Mouse (Mus musculus) testis, adult 2 months (tissue): Measurements from ENCODE around the gene Foxp3. TPM values are rescaled to one million over a fixed set of nuclear protein-coding genes. Genes with fewer than 3 reads are reported as not detected.

ENCODE experiments used
- H3K27ac ChIP-seq: fragments of 200-500 bp; 2 replicates; pipeline ENCODE4 v1.5.1; 2012; ENCODE audit warnings: low read depth, low read length; ENCODE audit not compliant: control insufficient read depth, insufficient read depth
- H3K27me3 ChIP-seq: fragments of 200-500 bp; 2 replicates; pipeline ENCODE4 v1.6.1; 2012; ENCODE audit warnings: mild to moderate bottlenecking, low read length, moderate library complexity; ENCODE audit not compliant: control insufficient read depth, insufficient read depth
- H3K36me3 ChIP-seq: fragments of 200-500 bp; 2 replicates; pipeline ENCODE4 v1.6.1; 2012; ENCODE audit warnings: mild to moderate bottlenecking, low read length; ENCODE audit not compliant: control insufficient read depth, insufficient read depth
- H3K4me1 ChIP-seq: fragments of 200-500 bp; 2 replicates; pipeline ENCODE4 v1.6.1; 2012; ENCODE audit warnings: low read length; ENCODE audit not compliant: control insufficient read depth, insufficient read depth
- H3K4me3 ChIP-seq: fragments of 200-500 bp; 2 replicates; pipeline ENCODE4 v1.5.1; 2012; ENCODE audit warnings: low read depth, mild to moderate bottlenecking, low read length, moderate library complexity, mixed read lengths; ENCODE audit not compliant: control insufficient read depth
- CTCF ChIP-seq: fragments of 200-500 bp; IDR thresholded peaks from 2 replicates; pipeline ENCODE4 v1.5.1; 2012; ENCODE audit warnings: low read depth, mild to moderate bottlenecking, inconsistent platforms, low read length, moderate library complexity; ENCODE audit not compliant: control insufficient read depth, insufficient read depth, insufficient replicate concordance
- POLR2A ChIP-seq: fragments of 200-500 bp; IDR thresholded peaks from 2 replicates; pipeline ENCODE4 v1.6.1; 2012; ENCODE audit warnings: low read depth, mild to moderate bottlenecking, inconsistent platforms, low read length, moderate library complexity; ENCODE audit not compliant: control insufficient read depth
- polyA plus RNA-seq: library from polyadenylated mRNA; depleted of rRNA; stranded (reverse); fragments of >200 nt; gene quantifications from 2 replicates; pipeline ENCODE4 v1.2.3, GENCODE M21; 2012

The Foxp3 gene
- polyA plus RNA-seq, 1 experiment, result 0.23 TPM

DNA sequence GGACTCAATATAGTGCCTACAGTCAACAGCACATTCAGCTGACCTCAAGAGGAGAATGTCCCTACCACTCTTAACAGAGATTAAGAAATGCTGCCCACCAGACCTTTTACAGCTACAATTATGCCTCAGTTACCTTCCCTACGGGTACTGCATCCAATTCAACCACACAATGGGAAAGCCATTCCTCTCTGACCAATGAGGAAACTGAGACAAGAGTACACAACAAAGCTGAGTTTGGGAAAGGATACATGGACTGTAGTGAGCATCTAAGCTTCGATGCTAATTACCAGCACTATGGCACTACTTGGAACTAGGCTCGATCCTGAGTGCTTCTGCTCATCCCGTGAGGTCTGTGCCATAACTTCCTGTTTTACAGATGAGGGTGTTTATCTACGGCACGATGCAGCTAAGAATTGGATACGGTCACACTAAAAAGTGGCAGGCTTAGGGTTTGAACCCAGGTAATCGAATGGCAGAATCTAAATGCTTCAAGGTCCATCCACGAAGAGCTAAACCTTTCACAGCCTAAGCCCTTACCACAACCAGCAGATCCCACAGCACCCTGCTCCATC is 1.8 kb upstream of the Foxp3 start:
- H3K4me3 ChIP-seq, result no peak overlapping the region
- H3K27me3 ChIP-seq, result no peaks in the 10 kb centered on the region
- peaks cover 4% of the 10 kb centered on the region for H3K4me1 ChIP-seq
- H3K27ac ChIP-seq, result no peak overlapping the region
- H3K36me3 ChIP-seq, result no peaks in the 10 kb centered on the region
- no peak for TF ChIP-seq CTCF
- TF ChIP-seq POLR2A, result no peak

DNA sequence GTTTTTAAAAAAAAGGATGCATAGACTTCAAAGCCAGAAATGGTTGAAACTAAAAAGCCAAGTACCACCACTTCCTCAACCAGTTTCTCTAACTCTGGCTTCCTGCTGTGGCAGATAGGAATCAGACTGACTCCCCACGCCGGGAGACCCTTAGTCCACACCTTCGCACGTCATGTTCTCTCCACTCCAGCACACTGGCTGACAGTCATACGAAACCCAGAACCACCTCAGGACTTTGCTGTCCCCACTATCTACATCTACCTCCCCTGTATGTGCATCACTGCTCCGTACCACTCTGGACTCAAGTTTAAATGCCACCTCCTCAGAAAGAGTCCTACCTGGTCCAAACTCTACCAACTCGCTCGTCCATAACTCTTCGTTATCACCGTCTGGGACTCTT is 978 bp upstream of the Foxp3 start:
- Histone ChIP-seq H3K27ac (peak overlapping the region; percentile 44; the same call in 1 of the 2 replicates), H3K4me3 (peak overlapping the region; percentile 82), H3K4me1 (peaks cover 4% of the 10 kb centered on the region), H3K36me3 (no peaks in the 10 kb centered on the region), H3K27me3 (no peaks in the 10 kb centered on the region)
- TF ChIP-seq POLR2A (no peak), CTCF (no peak)

DNA sequence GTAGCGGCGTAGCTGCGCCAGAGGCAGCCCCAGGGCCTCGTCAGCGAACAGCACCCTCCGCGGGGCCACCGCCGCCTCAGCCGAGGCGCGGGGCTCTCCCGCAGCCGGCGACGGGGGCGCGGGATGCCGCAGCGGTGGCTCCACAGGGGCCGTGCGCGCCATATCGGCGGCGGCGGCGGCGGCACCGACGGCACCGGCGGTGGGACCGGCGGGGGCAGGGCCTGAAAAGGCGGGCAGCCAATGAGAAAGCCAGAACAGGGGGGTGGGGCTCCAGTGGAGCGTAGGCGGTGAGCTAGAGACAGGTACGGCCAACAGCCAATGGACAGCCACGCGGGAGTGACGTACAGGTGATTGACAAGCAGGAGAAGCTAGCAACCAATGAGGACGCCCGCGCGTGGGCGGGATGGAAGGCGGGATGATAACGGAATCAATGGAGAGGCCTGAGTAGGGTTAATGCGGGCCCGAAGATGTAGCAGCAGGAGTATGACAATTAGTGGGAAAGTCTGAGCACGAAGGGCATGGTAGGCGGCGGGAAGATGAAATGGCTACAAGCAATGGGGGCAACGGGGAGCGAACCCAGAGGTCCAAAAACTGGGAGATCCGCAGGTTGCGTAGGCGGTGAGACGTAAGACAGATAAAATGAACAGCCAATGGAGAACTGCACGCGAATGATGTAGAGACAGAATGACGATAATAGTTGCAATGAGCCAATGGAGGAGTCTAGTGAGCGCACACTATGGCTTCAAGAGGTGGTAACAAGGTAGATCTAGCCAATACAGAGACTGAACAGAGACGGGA is 842 bp downstream of the Foxp3 start, which contains the start of gene Ppp1r3f:
Gene Ppp1r3f, minus strand, starts transcription at position 197 of the 798 bp plus-strand sequence.
- Histone ChIP-seq H3K4me1 (peaks cover 4% of the 10 kb centered on the region), H3K27ac (peak within 1 kb of the TSS; percentile 94), H3K4me3 (peak within 1 kb of the TSS; percentile 82), H3K27me3 (no peaks in the 10 kb centered on the region), H3K36me3 (no peaks in the 10 kb centered on the region)
- TF ChIP-seq POLR2A, result peak; percentile 45
- no peak for TF ChIP-seq CTCF

DNA sequence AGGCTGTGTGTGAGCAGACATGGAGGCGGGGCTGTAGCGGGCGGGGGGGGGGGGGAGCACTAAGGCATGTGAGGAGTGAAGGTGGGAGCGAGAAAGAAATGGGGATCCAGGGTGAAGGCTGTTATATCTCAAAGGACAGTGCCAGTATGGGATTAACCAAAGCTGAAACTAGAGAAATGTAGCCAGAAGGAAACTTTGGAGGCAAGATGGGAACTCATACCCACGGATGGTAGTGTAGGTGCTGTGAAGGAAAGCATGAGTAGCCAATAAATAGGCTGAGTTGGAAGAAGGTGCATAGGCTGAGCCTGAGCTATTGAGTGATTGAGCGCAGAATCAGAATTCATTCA is 1.4 kb downstream of the Foxp3 start:
- Histone ChIP-seq H3K27ac (peak overlapping the region; percentile 86), H3K4me3 (peak overlapping the region; percentile 82), H3K4me1 (peaks cover 4% of the 10 kb centered on the region), H3K27me3 (no peaks in the 10 kb centered on the region), H3K36me3 (no peaks in the 10 kb centered on the region)
- no peak for TF ChIP-seq CTCF
- TF ChIP-seq POLR2A, result no peak

DNA sequence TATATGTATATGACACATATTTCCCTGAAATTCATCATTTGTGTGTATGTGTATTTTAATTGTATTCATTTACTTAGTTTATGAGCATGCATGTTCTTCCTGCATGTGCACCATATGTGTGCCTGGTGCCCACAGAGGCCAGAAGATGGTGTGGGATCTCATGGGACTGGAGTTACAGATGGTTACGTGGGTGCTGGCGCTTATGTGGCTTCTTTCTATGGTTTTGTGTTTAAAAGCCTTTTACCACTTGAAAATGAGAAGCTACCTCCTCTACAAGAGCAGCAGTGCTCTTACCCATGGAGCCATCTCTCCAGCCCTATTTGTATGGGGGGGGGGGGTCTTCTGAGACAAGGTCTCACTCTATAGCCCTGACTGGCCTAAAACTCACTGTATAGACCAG is 7.7 kb downstream of the Foxp3 start:
- no peaks in the 10 kb centered on the region for H3K4me1 ChIP-seq
- TF ChIP-seq POLR2A (no peak), CTCF (no peak)
- no peaks in the 10 kb centered on the region for H3K27me3 ChIP-seq
- H3K4me3 ChIP-seq, result no peak overlapping the region
- H3K27ac ChIP-seq, result no peak overlapping the region
- no peaks in the 10 kb centered on the region for H3K36me3 ChIP-seq

DNA sequence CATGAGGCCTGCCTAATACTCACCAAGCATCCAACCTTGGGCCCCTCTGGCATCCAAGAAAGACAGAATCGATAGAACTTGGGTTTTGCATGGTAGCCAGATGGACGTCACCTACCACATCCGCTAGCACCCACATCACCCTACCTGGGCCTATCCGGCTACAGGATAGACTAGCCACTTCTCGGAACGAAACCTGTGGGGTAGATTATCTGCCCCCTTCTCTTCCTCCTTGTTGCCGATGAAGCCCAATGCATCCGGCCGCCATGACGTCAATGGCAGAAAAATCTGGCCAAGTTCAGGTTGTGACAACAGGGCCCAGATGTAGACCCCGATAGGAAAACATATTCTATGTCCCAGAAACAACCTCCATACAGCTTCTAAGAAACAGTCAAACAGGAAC is 10.4 kb downstream of the Foxp3 start:
- Histone ChIP-seq H3K27ac (no peak overlapping the region), H3K36me3 (no peaks in the 10 kb centered on the region), H3K4me1 (no peaks in the 10 kb centered on the region), H3K27me3 (no peaks in the 10 kb centered on the region), H3K4me3 (no peak overlapping the region)
- TF ChIP-seq CTCF (no peak), POLR2A (no peak)

DNA sequence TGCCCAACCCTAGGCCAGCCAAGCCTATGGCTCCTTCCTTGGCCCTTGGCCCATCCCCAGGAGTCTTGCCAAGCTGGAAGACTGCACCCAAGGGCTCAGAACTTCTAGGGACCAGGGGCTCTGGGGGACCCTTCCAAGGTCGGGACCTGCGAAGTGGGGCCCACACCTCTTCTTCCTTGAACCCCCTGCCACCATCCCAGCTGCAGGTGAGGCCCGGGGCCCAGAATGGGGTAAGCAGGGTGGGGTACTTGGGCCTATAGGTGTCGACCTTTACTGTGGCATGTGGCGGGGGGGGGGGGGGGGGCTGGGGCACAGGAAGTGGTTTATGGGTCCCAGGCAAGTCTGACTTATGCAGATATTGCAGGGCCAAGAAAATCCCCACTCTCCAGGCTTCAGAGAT is 12.9 kb downstream of the Foxp3 start:
- H3K36me3 ChIP-seq, result no peaks in the 10 kb centered on the region
- H3K27me3 ChIP-seq, result no peaks in the 10 kb centered on the region
- H3K4me3 ChIP-seq, result no peak overlapping the region
- TF ChIP-seq CTCF, result no peak
- no peak for TF ChIP-seq POLR2A
- no peak overlapping the region for H3K27ac ChIP-seq
- H3K4me1 ChIP-seq, result no peaks in the 10 kb centered on the region

DNA sequence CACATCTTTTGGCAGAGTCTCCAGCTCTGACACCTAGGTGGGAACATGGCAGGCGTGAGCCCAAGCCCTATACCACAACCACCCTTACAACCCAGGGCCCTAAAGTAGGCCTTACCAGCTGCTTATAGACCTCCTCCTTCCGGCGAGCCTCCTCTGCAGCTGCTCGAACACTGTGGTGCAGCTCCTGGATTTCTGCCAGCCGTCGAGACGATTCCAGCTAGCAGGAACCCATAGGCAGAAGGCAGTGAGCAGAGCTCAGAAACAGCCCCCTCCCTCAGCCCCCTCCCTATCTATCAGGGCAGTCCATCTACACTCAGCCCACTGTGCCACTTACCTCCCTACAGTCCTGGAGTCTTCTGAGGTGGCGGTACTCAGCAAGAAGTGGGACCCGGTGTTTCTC is 21.9 kb downstream of the Foxp3 start:
- Histone ChIP-seq H3K4me3 (no peak overlapping the region), H3K27me3 (no peaks in the 10 kb centered on the region), H3K4me1 (no peaks in the 10 kb centered on the region), H3K27ac (no peak overlapping the region), H3K36me3 (no peaks in the 10 kb centered on the region)
- no peak for TF ChIP-seq POLR2A
- no peak for TF ChIP-seq CTCF
